Mouse (Mus musculus): Measurements from ENCODE around the gene Wipf2.

DNA sequence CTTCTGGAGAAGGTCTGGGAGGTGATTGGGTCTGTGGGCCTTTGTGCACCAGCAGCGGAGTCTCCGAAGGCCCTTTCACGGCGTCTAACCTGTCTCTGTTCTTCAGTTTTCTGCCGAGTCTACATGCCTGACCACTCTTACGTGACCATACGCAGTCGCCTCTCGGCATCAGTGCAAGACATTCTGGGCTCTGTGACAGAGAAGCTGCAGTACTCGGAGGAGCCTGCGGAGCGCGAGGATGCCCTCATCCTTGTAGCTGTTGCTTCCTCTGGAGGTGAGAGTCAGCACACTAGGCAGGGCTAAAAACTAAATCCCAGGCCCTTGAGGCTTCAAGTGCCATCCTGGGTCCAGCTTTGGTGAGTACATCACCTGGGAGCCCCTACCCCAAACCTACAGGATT lies 17.4 kb upstream of the Wipf2 start:
- TF ChIP-seq CTCF (IDR thresholded peaks at IDR 0.05), result no peak
- TF ChIP-seq POLR2A (IDR thresholded peaks at IDR 0.05; ENCODE audit: insufficient read depth, low read depth, low read length), result no peak

Data from heart, adult 2 months (tissue).